Mouse (Mus musculus) intestine, postnatal 0 days (tissue): ENCODE measurements around the gene R3hdm4. TPM values are rescaled to one million over a fixed set of nuclear protein-coding genes. Genes with fewer than 3 reads are reported as not detected.

ENCODE experiments used
- ATAC-seq: fragments of 200-750 bp; cut with Nextera tagmentation; 2 replicates; pipeline ENCODE4 v1.8.0; 2017; ENCODE audit warnings: mild to moderate bottlenecking, moderate TSS enrichment, moderate library complexity
- H3K27ac ChIP-seq: fragments of 300-500 bp; sonication (generic); 2 replicates; pipeline ENCODE4 v1.5.1; 2014; ENCODE audit warnings: mild to moderate bottlenecking, low read depth, low read length, moderate library complexity
- H3K27me3 ChIP-seq: fragments of 300-500 bp; sonication (generic); replicated peaks from 2 replicates; pipeline ENCODE4 v1.6.1; 2014; ENCODE audit warnings: low read length, mixed read lengths; ENCODE audit not compliant: control insufficient read depth, insufficient read depth
- H3K36me3 ChIP-seq: fragments of 300-500 bp; sonication (generic); 2 replicates; pipeline ENCODE4 v1.6.1; 2014; ENCODE audit warnings: mild to moderate bottlenecking, moderate library complexity; ENCODE audit not compliant: control insufficient read depth, insufficient read depth
- H3K4me1 ChIP-seq: fragments of 300-500 bp; sonication (generic); replicated peaks from 2 replicates; pipeline ENCODE4 v1.6.1; 2014; ENCODE audit warnings: antibody characterized with exemption, low read length, mixed read lengths; ENCODE audit not compliant: control insufficient read depth, insufficient read depth
- H3K4me2 ChIP-seq: fragments of 300-500 bp; sonication (generic); replicated peaks from 2 replicates; pipeline ENCODE4 v1.6.1; 2014; ENCODE audit warnings: low read depth, mild to moderate bottlenecking, moderate library complexity
- H3K4me3 ChIP-seq: fragments of 300-500 bp; sonication (generic); 2 replicates; pipeline ENCODE4 v1.5.1; 2014; ENCODE audit warnings: low read depth, low read length
- H3K9ac ChIP-seq: fragments of 300-500 bp; sonication (generic); 2 replicates; pipeline ENCODE4 v1.6.1; 2014; ENCODE audit warnings: mild to moderate bottlenecking, low read depth, low read length
- H3K9me3 ChIP-seq: fragments of 300-500 bp; sonication (generic); 2 replicates; pipeline ENCODE4 v1.6.1; 2016; ENCODE audit warnings: mixed run types; ENCODE audit not compliant: control insufficient read depth
- CTCF ChIP-seq: sonication (generic); IDR thresholded peaks from 2 replicates; pipeline ENCODE4 v1.5.1; 2016; ENCODE audit warnings: low read depth, mild to moderate bottlenecking, control low read depth, antibody characterized with exemption, moderate library complexity
- WGBS: fragments of 180-500 bp; shearing (Covaris S2); extraction: QIAGEN DNeasy Blood & Tissue Kit; methylation state at CpG from one replicate; pipeline ENCODE4 v1.1.7; 2014; 5-methylcytosine and 5-hydroxymethylcytosine counted together
- polyA plus RNA-seq: library from polyadenylated mRNA; unstranded; fragments of >200 nt; fragmentation: Nextera tagmentation; extraction: Ambion mirVana; gene quantifications from 2 replicates; pipeline ENCODE4 v1.2.1, GENCODE M21; 2015

Gene R3hdm4
- polyA plus RNA-seq = 62.0 and 62.8 TPM in 2 replicates

- 0 out of 2 replicates have a peak, but pooled peaks have one; percentile 20 for ATAC-seq
- no peaks in the 10 kb centered on the region for H3K9me3 ChIP-seq
- no peak within 1 kb of the TSS for H3K9ac ChIP-seq
- peak within 1 kb of the TSS; percentile 13 for H3K4me3 ChIP-seq
- TF ChIP-seq CTCF = peak; percentile 2; the same call in 1 of the 2 replicates
- no peak within 1 kb of the TSS for H3K27ac ChIP-seq
- H3K27me3 ChIP-seq = peaks cover 38% of the 10 kb centered on the region
- no peaks in the 10 kb centered on the region; the same call in 1 of the 2 replicates for H3K36me3 ChIP-seq
- peak within 1 kb of the TSS; percentile 59 for H3K4me2 ChIP-seq
- H3K4me1 ChIP-seq = 0 out of 2 replicates have a peak, but pooled peaks cover 6% of the 10 kb centered on the region
- WGBS = 3% methylated on average over 38 of the region's 41 CpGs
Observed at GRCm38 (mm10) chr10:79920958-79921535, at the start of gene R3hdm4. TSS of gene R3hdm4 (minus strand) at chr10:79921208.

GRCm38 (mm10) chr10:79970415-79971182, 49.6 kb upstream of the R3hdm4 start, which contains the start of gene Grin3b:
TSS of gene Grin3b (plus strand) at chr10:79970715.
- 0 out of 2 replicates have a peak within 1 kb of the TSS, but pooled peaks have one; percentile 17 for H3K9ac ChIP-seq
- H3K4me3 ChIP-seq = peak within 1 kb of the TSS; percentile 29
- WGBS = 6% methylated on average over 47 of the region's 47 CpGs
- peaks cover 23% of the 10 kb centered on the region for H3K27me3 ChIP-seq
- no peak for ATAC-seq
- no peak for TF ChIP-seq CTCF
- peak within 1 kb of the TSS; percentile 58 for H3K4me2 ChIP-seq
- H3K36me3 ChIP-seq = peaks cover 28% of the 10 kb centered on the region
- no peaks in the 10 kb centered on the region for H3K4me1 ChIP-seq
- no peak within 1 kb of the TSS for H3K27ac ChIP-seq
- no peaks in the 10 kb centered on the region for H3K9me3 ChIP-seq

- Histone ChIP-seq H3K27ac (no peak overlapping the region), H3K4me2 (no peak overlapping the region), H3K36me3 (peaks cover 35% of the 10 kb centered on the region), H3K4me1 (no peaks in the 10 kb centered on the region), H3K9ac (no peak overlapping the region), H3K27me3 (peaks cover 23% of the 10 kb centered on the region), H3K9me3 (no peaks in the 10 kb centered on the region), H3K4me3 (no peak overlapping the region)
- peak; percentile 21; the same call in 1 of the 2 replicates for TF ChIP-seq CTCF
- WGBS = 19% methylated on average over 3 of the region's 3 CpGs
- no peak for ATAC-seq
Observed at GRCm38 (mm10) chr10:79969124-79969568, 48.1 kb upstream of the R3hdm4 start.

- no peak for ATAC-seq
- no peak for TF ChIP-seq CTCF
- Histone ChIP-seq H3K4me2 (no peak overlapping the region), H3K9ac (no peak overlapping the region), H3K27me3 (peaks cover 23% of the 10 kb centered on the region), H3K9me3 (no peaks in the 10 kb centered on the region), H3K4me3 (no peak overlapping the region), H3K27ac (no peak overlapping the region), H3K36me3 (peaks cover 35% of the 10 kb centered on the region), H3K4me1 (no peaks in the 10 kb centered on the region)
- WGBS = 61% methylated on average over 1 of the region's 1 CpGs
Observed at GRCm38 (mm10) chr10:79968181-79968580, 47.2 kb upstream of the R3hdm4 start.

- H3K27ac ChIP-seq = no peak overlapping the region
- no peaks in the 10 kb centered on the region for H3K4me1 ChIP-seq
- 89% methylated on average over 5 of the region's 5 CpGs for WGBS
- peak; percentile 14; the same call in 1 of the 2 replicates for ATAC-seq
- no peak overlapping the region for H3K4me3 ChIP-seq
- peaks cover 45% of the 10 kb centered on the region for H3K36me3 ChIP-seq
- no peak overlapping the region for H3K4me2 ChIP-seq
- TF ChIP-seq CTCF = no peak
- no peaks in the 10 kb centered on the region for H3K9me3 ChIP-seq
- no peak overlapping the region for H3K9ac ChIP-seq
- peaks cover 18% of the 10 kb centered on the region for H3K27me3 ChIP-seq
Observed at GRCm38 (mm10) chr10:79966886-79967400, 45.9 kb upstream of the R3hdm4 start.

GRCm38 (mm10) chr10:79965325-79965724, 44.3 kb upstream of the R3hdm4 start:
- Histone ChIP-seq H3K4me3 (no peak overlapping the region), H3K36me3 (peaks cover 45% of the 10 kb centered on the region), H3K9me3 (no peaks in the 10 kb centered on the region), H3K4me2 (no peak overlapping the region), H3K27ac (no peak overlapping the region), H3K27me3 (0 out of 2 replicates have a peak, but pooled peaks cover 3% of the 10 kb centered on the region), H3K4me1 (no peaks in the 10 kb centered on the region), H3K9ac (no peak overlapping the region)
- 92% methylated on average over 5 of the region's 5 CpGs for WGBS
- ATAC-seq = no peak
- TF ChIP-seq CTCF = no peak
